Mouse (Mus musculus): ENCODE results near the gene Zbtb22.
A peak's percentile ranks its signal among the peaks of the same experiment; 100 is the strongest.

- TF ChIP-seq POLR2A (IDR thresholded peaks at IDR 0.05; ENCODE audit: insufficient read depth, low read length) (no peak), CTCF (IDR thresholded peaks at IDR 0.05; ENCODE audit: low read depth, low read length) (peak; percentile 16), EP300 (IDR thresholded peaks at IDR 0.05; ENCODE audit: insufficient read depth, low read depth, low read length) (no peak)
Observed at GRCm38 (mm10) chr17:33910346-33911051, 5.2 kb upstream of the Zbtb22 start.
